Mouse (Mus musculus): Measurements from ENCODE around the gene Tdrkh. TPM values are rescaled to one million over a fixed set of nuclear protein-coding genes. Genes with fewer than 3 reads are reported as not detected.

The Tdrkh gene
- total and polyA plus RNA-seq, 3 experiments, result not detected

- in situ Hi-C loops (cut with MboI; ENCODE audit: low pct_ligation_motif_present, low pct_unique_long_range_greater_than_20kb, low sequenced_read_pairs), result no loop called here
- Histone ChIP-seq H3K4me3 (replicated peaks in 1 of 3; ENCODE audit: low read depth in 2 of 3, low read length in 2 of 3, poor library complexity in 1 of 3) (no peak overlapping the region), H3K4me1 (ENCODE audit: control insufficient read depth in 1 of 2, insufficient read depth in 2 of 2) (peaks cover 6 to 71% of the 10 kb centered on the region in 2 experiments), H3K4me2 (ENCODE audit: insufficient read depth, low read depth, poor library complexity, severe bottlenecking) (no peak overlapping the region; the same call in 1 of the 2 replicates), H3K27me3 (replicated peaks) (no peaks in the 10 kb centered on the region), H3K36me3 (replicated peaks in 1 of 2; ENCODE audit: control insufficient read depth in 1 of 2, insufficient read depth in 1 of 2, low read length in 1 of 2) (peaks cover 0 to 2% of the 10 kb centered on the region in 2 experiments), H3K9me3 (replicated peaks; ENCODE audit: low read length) (no peaks in the 10 kb centered on the region), H3K79me2 (replicated peaks; ENCODE audit: control insufficient read depth, extremely low read depth, insufficient read depth, poor library complexity, severe bottlenecking) (no peaks in the 10 kb centered on the region), H3K9ac (ENCODE audit: insufficient read depth, low read depth) (no peak overlapping the region), H3K27ac (ENCODE audit: insufficient read depth, low read depth) (no peak overlapping the region)
- DNase-seq (ENCODE audit: extremely low read depth), result no peak
- TF ChIP-seq USF2 (conservative IDR thresholded peaks at IDR 0.05; ENCODE audit: low read depth, low read length) (no peak), ZMIZ1 (IDR thresholded peaks at IDR 0.05; ENCODE audit: low read depth, low read length) (no peak)
- dilution Hi-C loops (cut with MboI; ENCODE audit: extremely low pct_ligation_motif_present, extremely low pct_unique_long_range_greater_than_20kb, low sequenced_read_pairs), result no loop called here
These were observed 25.7 kb upstream of the Tdrkh start for GRCm38 (mm10) chr3:94387391-94387790.

GRCm38 (mm10) chr3:94388047-94388446, 25.0 kb upstream of the Tdrkh start:
- Histone ChIP-seq H3K4me3 (replicated peaks in 1 of 3; ENCODE audit: low read depth in 2 of 3, low read length in 2 of 3, poor library complexity in 1 of 3) (no peak overlapping the region), H3K27ac (ENCODE audit: insufficient read depth, low read depth) (no peak overlapping the region), H3K4me1 (ENCODE audit: control insufficient read depth in 1 of 2, insufficient read depth in 2 of 2) (peaks cover 6 to 68% of the 10 kb centered on the region in 2 experiments), H3K9ac (ENCODE audit: insufficient read depth, low read depth) (no peak overlapping the region), H3K79me2 (replicated peaks; ENCODE audit: control insufficient read depth, extremely low read depth, insufficient read depth, poor library complexity, severe bottlenecking) (no peaks in the 10 kb centered on the region), H3K4me2 (ENCODE audit: insufficient read depth, low read depth, poor library complexity, severe bottlenecking) (no peak overlapping the region), H3K27me3 (replicated peaks) (no peaks in the 10 kb centered on the region), H3K36me3 (replicated peaks in 1 of 2; ENCODE audit: control insufficient read depth in 1 of 2, insufficient read depth in 1 of 2, low read length in 1 of 2) (peaks cover 0 to 2% of the 10 kb centered on the region in 2 experiments), H3K9me3 (replicated peaks; ENCODE audit: low read length) (no peaks in the 10 kb centered on the region)
- DNase-seq (ENCODE audit: extremely low read depth), result no peak
- no peak for TF ChIP-seq MXI1 (IDR thresholded peaks at IDR 0.05; ENCODE audit: low read depth, low read length)
- TF ChIP-seq GABPA (IDR thresholded peaks at IDR 0.05; ENCODE audit: insufficient replicate concordance, low read depth, low read length), result no peak
- no peak for TF ChIP-seq PAX5 (IDR thresholded peaks at IDR 0.05; ENCODE audit: low read length)
- TF ChIP-seq ETS1 (conservative IDR thresholded peaks at IDR 0.05; ENCODE audit: low read depth, low read length), result no peak
- dilution Hi-C loops (cut with MboI; ENCODE audit: extremely low pct_ligation_motif_present, extremely low pct_unique_long_range_greater_than_20kb, low sequenced_read_pairs) (no loop called here), in situ Hi-C loops (cut with MboI; ENCODE audit: low pct_ligation_motif_present, low pct_unique_long_range_greater_than_20kb, low sequenced_read_pairs) (no loop called here)

GRCm38 (mm10) chr3:94389420-94389819, 23.7 kb upstream of the Tdrkh start:
- peaks cover 0 to 2% of the 10 kb centered on the region in 2 experiments for H3K36me3 ChIP-seq (replicated peaks in 1 of 2; ENCODE audit: control insufficient read depth in 1 of 2, insufficient read depth in 1 of 2, low read length in 1 of 2)
- no peak overlapping the region for H3K4me3 ChIP-seq (replicated peaks in 1 of 3; ENCODE audit: low read depth in 2 of 3, low read length in 2 of 3, poor library complexity in 1 of 3)
- TF ChIP-seq POLR2A (IDR thresholded peaks at IDR 0.05; ENCODE audit: low read depth, low read length) (no peak), BHLHE40 (IDR thresholded peaks at IDR 0.05; ENCODE audit: low read depth, low read length) (no peak), ETS1 (conservative IDR thresholded peaks at IDR 0.05; ENCODE audit: low read depth, low read length) (no peak), ELF1 (IDR thresholded peaks at IDR 0.05; ENCODE audit: low read depth, low read length) (no peak), CHD1 (IDR thresholded peaks at IDR 0.05; ENCODE audit: low read depth, low read length) (no peak), SIN3A (IDR thresholded peaks at IDR 0.05; ENCODE audit: low read length) (no peak), SMC3 (IDR thresholded peaks at IDR 0.05; ENCODE audit: low read depth, low read length) (no peak), ZNF384 (IDR thresholded peaks at IDR 0.05; ENCODE audit: low read depth, low read length) (no peak), JUND (conservative IDR thresholded peaks at IDR 0.05; ENCODE audit: low read depth, low read length) (no peak), NRF1 (IDR thresholded peaks at IDR 0.05; ENCODE audit: low read depth, low read length) (no peak), MAZ (IDR thresholded peaks at IDR 0.05; ENCODE audit: low read depth, low read length) (no peak), GABPA (IDR thresholded peaks at IDR 0.05; ENCODE audit: insufficient replicate concordance, low read depth, low read length) (no peak), MAFK (IDR thresholded peaks at IDR 0.05; ENCODE audit: insufficient replicate concordance, low read length) (no peak)
- H3K4me2 ChIP-seq (ENCODE audit: insufficient read depth, low read depth, poor library complexity, severe bottlenecking), result no peak overlapping the region
- H3K9ac ChIP-seq (ENCODE audit: insufficient read depth, low read depth), result no peak overlapping the region
- no peak for DNase-seq (ENCODE audit: extremely low read depth)
- in situ Hi-C loops (cut with MboI; ENCODE audit: low pct_ligation_motif_present, low pct_unique_long_range_greater_than_20kb, low sequenced_read_pairs) (no loop called here), dilution Hi-C loops (cut with MboI; ENCODE audit: extremely low pct_ligation_motif_present, extremely low pct_unique_long_range_greater_than_20kb, low sequenced_read_pairs) (no loop called here)
- H3K79me2 ChIP-seq (replicated peaks; ENCODE audit: control insufficient read depth, extremely low read depth, insufficient read depth, poor library complexity, severe bottlenecking), result no peaks in the 10 kb centered on the region
- no peak overlapping the region for H3K27ac ChIP-seq (ENCODE audit: insufficient read depth, low read depth)
- H3K27me3 ChIP-seq (replicated peaks), result no peaks in the 10 kb centered on the region
- no peaks in the 10 kb centered on the region for H3K9me3 ChIP-seq (replicated peaks; ENCODE audit: low read length)
- peaks cover 6 to 55% of the 10 kb centered on the region in 2 experiments for H3K4me1 ChIP-seq (ENCODE audit: control insufficient read depth in 1 of 2, insufficient read depth in 2 of 2)
